Mouse (Mus musculus): Measurements from ENCODE around the gene Gm14819.
"Not testable (repeated sequence)": the region's sequence is repeated elsewhere in the genome, so short reads cannot be mapped to it uniquely, and the experiment has no call there.

Gm14819 gene

GRCm38 (mm10) chrX:35403883-35404282 is at the start of gene Gm14819:
Gm14819 (plus strand) TSS chrX:35404183.
- not testable (repeated sequence) for DNase-seq (ENCODE audit: low spot score)

All from testis, postnatal 14 days (tissue).